Mouse (Mus musculus) cerebellum, postnatal 4 days (tissue): ENCODE data around the gene Cass4.

ENCODE experiments used
- DNase-seq, 2 experiments: peaks; one replicate each; pipeline ENCODE4 v3.0.0; 2022; ENCODE audit warnings: low spot score in 2 of 2, mixed read lengths in 1 of 2

Cass4 gene

GRCm38 (mm10) chr2:172481654-172482385, 88.2 kb downstream of the Cass4 start:
- no peak for DNase-seq
